In genomic region chr11:98773635-98774295, GRCm38 (mm10) we compare ENCODE assay signal across 8 mouse cellular contexts. TPM values are rescaled to one million over a fixed set of nuclear protein-coding genes. Genes with fewer than 3 reads are reported as not detected.
DNase-seq lines count a peak whose midpoint lies in the region; ATAC-seq and TF ChIP-seq lines count a peak whose summit lies in the region.

No protein-coding gene starts in this region.

- H3K27me3 ChIP-seq in heart, embryonic 14.5 days (ENCODE audit: control insufficient read depth, insufficient read depth, low read length) = no peaks in the 10 kb centered on the region
- H3K27me3 ChIP-seq in liver, embryonic 14.5 days (ENCODE audit: control insufficient read depth, insufficient read depth, low read length) = no peaks in the 10 kb centered on the region
- no peaks in the 10 kb centered on the region for H3K27me3 ChIP-seq in neural tube, embryonic 11.5 days (ENCODE audit: control insufficient read depth, insufficient read depth, low read length)
- H3K27me3 ChIP-seq in stomach, postnatal 0 days (ENCODE audit: control insufficient read depth, insufficient read depth, low read length) = no peaks in the 10 kb centered on the region

- peak overlapping the region; percentile 91 for H3K4me2 ChIP-seq in heart, embryonic 14.5 days (ENCODE audit: low read length)
- H3K4me2 ChIP-seq in liver, embryonic 14.5 days (ENCODE audit: low read depth) = peak overlapping the region; percentile 62
- peak overlapping the region; percentile 69 for H3K4me2 ChIP-seq in neural tube, embryonic 11.5 days (ENCODE audit: low read depth)
- peak overlapping the region; percentile 67 for H3K4me2 ChIP-seq in stomach, postnatal 0 days (replicated peaks; ENCODE audit: low read depth)

- 0 out of 2 replicates have a peak, but pooled peaks have one; percentile 8 for TF ChIP-seq CTCF in liver, embryonic 14.5 days (IDR thresholded peaks at IDR 0.05; ENCODE audit: low read depth)
- TF ChIP-seq CTCF in stomach, postnatal 0 days (IDR thresholded peaks at IDR 0.05; ENCODE audit: low read depth) = peak; percentile 38

- H3K36me3 ChIP-seq in heart, embryonic 14.5 days (ENCODE audit: control insufficient read depth, insufficient read depth, low read length) = peaks cover 34% of the 10 kb centered on the region
- no peaks in the 10 kb centered on the region for H3K36me3 ChIP-seq in liver, embryonic 14.5 days (replicated peaks; ENCODE audit: control insufficient read depth, insufficient read depth, low read depth)
- H3K36me3 ChIP-seq in neural tube, embryonic 11.5 days (ENCODE audit: control insufficient read depth, insufficient read depth, low read length) = no peaks in the 10 kb centered on the region
- H3K36me3 ChIP-seq in stomach, postnatal 0 days (ENCODE audit: control insufficient read depth, insufficient read depth, low read length) = peaks cover 22% of the 10 kb centered on the region; the same call in 1 of the 2 replicates

- under 1% methylated on average over 34 of the region's 37 CpGs for WGBS in heart, embryonic 14.5 days
- WGBS in liver, embryonic 14.5 days (ENCODE audit: insufficient replicate concordance) = under 1% methylated on average over 37 of the region's 37 CpGs
- 1% methylated on average over 37 of the region's 37 CpGs for WGBS in neural tube, embryonic 11.5 days
- 2% methylated on average over 37 of the region's 37 CpGs for WGBS in stomach, postnatal 0 days

- peak overlapping the region; percentile 89 for H3K4me3 ChIP-seq in brown adipose tissue, adult 24 weeks (ENCODE audit: insufficient read depth, low read depth, low read length)
- peak overlapping the region; percentile 57 to 60 for H3K4me3 ChIP-seq in heart, embryonic 14.5 days (ENCODE audit: control insufficient read depth in 1 of 2, insufficient read depth in 1 of 2, low read depth in 1 of 2, low read length in 2 of 2)
- peak overlapping the region in 1 of 2 experiments; percentile 33; a peak in 2 of 4 replicates for H3K4me3 ChIP-seq in liver, embryonic 14.5 days (ENCODE audit: insufficient read depth in 1 of 2, low read depth in 2 of 2, low read length in 2 of 2)
- H3K4me3 ChIP-seq in neural tube, embryonic 11.5 days (ENCODE audit: low read depth, low read length) = peak overlapping the region; percentile 30
- peak overlapping the region; percentile 59 for H3K4me3 ChIP-seq in stomach, postnatal 0 days (ENCODE audit: low read depth, low read length)

- peak overlapping the region; percentile 99 for H3K27ac ChIP-seq in brown adipose tissue, adult 24 weeks (replicated peaks; ENCODE audit: low read depth, low read length)
- H3K27ac ChIP-seq in heart, embryonic 14.5 days (replicated peaks in 1 of 2; ENCODE audit: control insufficient read depth in 1 of 2, insufficient read depth in 1 of 2, low read depth in 2 of 2, low read length in 2 of 2) = peak overlapping the region; percentile 97 to 98
- no peak overlapping the region; the same call in 1 of the 2 replicates for H3K27ac ChIP-seq in liver, embryonic 14.5 days
- no peak overlapping the region for H3K27ac ChIP-seq in neural tube, embryonic 11.5 days (ENCODE audit: low read depth, low read length)
- H3K27ac ChIP-seq in stomach, postnatal 0 days (replicated peaks) = peak overlapping the region; percentile 95

- H3K4me1 ChIP-seq in brown adipose tissue, adult 24 weeks (ENCODE audit: control insufficient read depth, insufficient read depth, insufficient read length, low read length) = peaks cover 28% of the 10 kb centered on the region
- peaks cover 58 to 82% of the 10 kb centered on the region in 2 experiments for H3K4me1 ChIP-seq in heart, embryonic 14.5 days (ENCODE audit: control insufficient read depth in 2 of 2, insufficient read depth in 2 of 2, low read length in 2 of 2)
- peaks cover 54 to 66% of the 10 kb centered on the region in 2 experiments for H3K4me1 ChIP-seq in liver, embryonic 14.5 days (replicated peaks; ENCODE audit: control insufficient read depth in 2 of 2, insufficient read depth in 2 of 2, low read length in 1 of 2)
- H3K4me1 ChIP-seq in neural tube, embryonic 11.5 days (ENCODE audit: control insufficient read depth, insufficient read depth, low read length) = peaks cover 28% of the 10 kb centered on the region
- H3K4me1 ChIP-seq in stomach, postnatal 0 days (replicated peaks; ENCODE audit: control insufficient read depth, insufficient read depth) = peaks cover 16% of the 10 kb centered on the region

- H3K9me3 ChIP-seq in heart, embryonic 14.5 days (ENCODE audit: control insufficient read depth, low read length) = no peaks in the 10 kb centered on the region
- no peaks in the 10 kb centered on the region for H3K9me3 ChIP-seq in liver, embryonic 14.5 days (ENCODE audit: control insufficient read depth, low read length)
- H3K9me3 ChIP-seq in neural tube, embryonic 11.5 days (ENCODE audit: control insufficient read depth, low read length) = no peaks in the 10 kb centered on the region
- H3K9me3 ChIP-seq in stomach, postnatal 0 days (ENCODE audit: control insufficient read depth, low read length) = no peaks in the 10 kb centered on the region

- no peak for TF ChIP-seq EP300 in liver, embryonic 14.5 days (IDR thresholded peaks at IDR 0.05; ENCODE audit: low read depth)
- peak; percentile 64 for TF ChIP-seq EP300 in stomach, postnatal 0 days (optimal IDR thresholded peaks at IDR 0.05)

- H3K9ac ChIP-seq in heart, embryonic 14.5 days (ENCODE audit: low read length) = peak overlapping the region; percentile 81
- H3K9ac ChIP-seq in liver, embryonic 14.5 days (replicated peaks) = peak overlapping the region; percentile 5; the same call in 1 of the 2 replicates
- peak overlapping the region; percentile 40; the same call in 1 of the 2 replicates for H3K9ac ChIP-seq in neural tube, embryonic 11.5 days (ENCODE audit: low read length)
- H3K9ac ChIP-seq in stomach, postnatal 0 days (ENCODE audit: low read length) = peak overlapping the region; percentile 82

- peak; percentile 97 for DNase-seq in CD4-positive, CD25-positive, alpha-beta regulatory T cell, adult 2 months (ENCODE audit: low read depth, low spot score)
- DNase-seq in fat pad, adult 2 months (ENCODE audit: extremely low read depth, low read depth, low spot score) = peak; percentile 96
- peak; percentile 100 for DNase-seq in kidney, postnatal 25 days
- peak; percentile 97 to 98 (median 98) for DNase-seq in liver, embryonic 14.5 days (ENCODE audit: low read depth in 3 of 3, low spot score in 3 of 3)
- DNase-seq in neural tube, embryonic 11.5 days (ENCODE audit: low spot score) = peak; percentile 92
- peak; percentile 100 for DNase-seq in stomach, postnatal 0 days (ENCODE audit: low spot score)

- ATAC-seq in heart, embryonic 14.5 days (ENCODE audit: insufficient number of reproducible peaks, insufficient read depth, low FRiP score, low read depth) = peak; percentile 76
- ATAC-seq in liver, embryonic 14.5 days (ENCODE audit: insufficient read depth) = peak; percentile 90
- ATAC-seq in neural tube, embryonic 11.5 days (ENCODE audit: insufficient read depth, low FRiP score, low TSS enrichment) = peak; percentile 78
- peak; percentile 84 for ATAC-seq in stomach, postnatal 0 days (ENCODE audit: low FRiP score, low TSS enrichment)

RNA-seq across cellular contexts. Expression of gene Nr1d1, which starts 1.4 kb away (rescaled TPM):
- polyA plus RNA-seq in brown adipose tissue, adult 24 weeks (2012; ENCODE audit: insufficient read depth, insufficient read length, missing spikeins) = 78.3 and 90.9 TPM in 2 replicates
- polyA plus RNA-seq in heart, embryonic 14.5 days (2014; fragmentation: Nextera tagmentation; extraction: Ambion mirVana) = 6.0 and 6.4 TPM in 2 replicates
- 0.54 and 0.65 TPM in 2 replicates for polyA plus RNA-seq in liver, embryonic 14.5 days (2012; rRNA removed)
- polyA plus RNA-seq in liver, embryonic 14.5 days (2014; fragmentation: Nextera tagmentation; extraction: Ambion mirVana) = 0.56 and 0.58 TPM in 2 replicates
- 1.5 and 1.9 TPM in 2 replicates for polyA plus RNA-seq in neural tube, embryonic 11.5 days (2014; fragmentation: Nextera tagmentation; extraction: Ambion mirVana)
- 7.5 and 7.9 TPM in 2 replicates for polyA plus RNA-seq in stomach, postnatal 0 days (2015; fragmentation: Nextera tagmentation; extraction: Ambion mirVana)

RNA-seq across cellular contexts. Expression of gene Msl1, which starts 21.6 kb away (rescaled TPM):
- polyA plus RNA-seq in brown adipose tissue, adult 24 weeks (2012; ENCODE audit: insufficient read depth, insufficient read length, missing spikeins) = 36.3 and 40.8 TPM in 2 replicates
- polyA plus RNA-seq in heart, embryonic 14.5 days (2014; fragmentation: Nextera tagmentation; extraction: Ambion mirVana) = 13.3 and 15.3 TPM in 2 replicates
- 11.5 and 15.8 TPM in 2 replicates for polyA plus RNA-seq in liver, embryonic 14.5 days (2012; rRNA removed)
- 4.5 and 4.9 TPM in 2 replicates for polyA plus RNA-seq in liver, embryonic 14.5 days (2014; fragmentation: Nextera tagmentation; extraction: Ambion mirVana)
- 24.1 and 24.2 TPM in 2 replicates for polyA plus RNA-seq in neural tube, embryonic 11.5 days (2014; fragmentation: Nextera tagmentation; extraction: Ambion mirVana)
- 11.3 and 13.8 TPM in 2 replicates for polyA plus RNA-seq in stomach, postnatal 0 days (2015; fragmentation: Nextera tagmentation; extraction: Ambion mirVana)

RNA-seq across cellular contexts. Expression of gene Casc3, which starts 30.9 kb away (rescaled TPM):
- polyA plus RNA-seq in brown adipose tissue, adult 24 weeks (2012; ENCODE audit: insufficient read depth, insufficient read length, missing spikeins) = 9.2 and 16.9 TPM in 2 replicates
- 22.6 and 22.9 TPM in 2 replicates for polyA plus RNA-seq in heart, embryonic 14.5 days (2014; fragmentation: Nextera tagmentation; extraction: Ambion mirVana)
- polyA plus RNA-seq in liver, embryonic 14.5 days (2012; rRNA removed) = 12.2 and 12.7 TPM in 2 replicates
- polyA plus RNA-seq in liver, embryonic 14.5 days (2014; fragmentation: Nextera tagmentation; extraction: Ambion mirVana) = 11.5 and 13.0 TPM in 2 replicates
- 55.4 and 59.4 TPM in 2 replicates for polyA plus RNA-seq in neural tube, embryonic 11.5 days (2014; fragmentation: Nextera tagmentation; extraction: Ambion mirVana)
- 12.4 and 14.8 TPM in 2 replicates for polyA plus RNA-seq in stomach, postnatal 0 days (2015; fragmentation: Nextera tagmentation; extraction: Ambion mirVana)

RNA-seq across cellular contexts. Expression of gene Thra, which starts 33.3 kb away (rescaled TPM):
- 64.4 and 82.3 TPM in 2 replicates for polyA plus RNA-seq in brown adipose tissue, adult 24 weeks (2012; ENCODE audit: insufficient read depth, insufficient read length, missing spikeins)
- polyA plus RNA-seq in heart, embryonic 14.5 days (2014; fragmentation: Nextera tagmentation; extraction: Ambion mirVana) = 45.3 and 55.6 TPM in 2 replicates
- polyA plus RNA-seq in liver, embryonic 14.5 days (2012; rRNA removed) = 14.6 and 15.6 TPM in 2 replicates
- polyA plus RNA-seq in liver, embryonic 14.5 days (2014; fragmentation: Nextera tagmentation; extraction: Ambion mirVana) = 8.3 and 10.0 TPM in 2 replicates
- 32.0 and 34.7 TPM in 2 replicates for polyA plus RNA-seq in neural tube, embryonic 11.5 days (2014; fragmentation: Nextera tagmentation; extraction: Ambion mirVana)
- polyA plus RNA-seq in stomach, postnatal 0 days (2015; fragmentation: Nextera tagmentation; extraction: Ambion mirVana) = 24.0 and 24.5 TPM in 2 replicates

RNA-seq across cellular contexts. Expression of gene Med24, which starts 44.5 kb away (rescaled TPM):
- 18.4 and 24.7 TPM in 2 replicates for polyA plus RNA-seq in brown adipose tissue, adult 24 weeks (2012; ENCODE audit: insufficient read depth, insufficient read length, missing spikeins)
- polyA plus RNA-seq in heart, embryonic 14.5 days (2014; fragmentation: Nextera tagmentation; extraction: Ambion mirVana) = 28.5 and 31.0 TPM in 2 replicates
- 25.0 and 29.6 TPM in 2 replicates for polyA plus RNA-seq in liver, embryonic 14.5 days (2012; rRNA removed)
- polyA plus RNA-seq in liver, embryonic 14.5 days (2014; fragmentation: Nextera tagmentation; extraction: Ambion mirVana) = 21.3 and 25.6 TPM in 2 replicates
- 67.6 and 74.5 TPM in 2 replicates for polyA plus RNA-seq in neural tube, embryonic 11.5 days (2014; fragmentation: Nextera tagmentation; extraction: Ambion mirVana)
- polyA plus RNA-seq in stomach, postnatal 0 days (2015; fragmentation: Nextera tagmentation; extraction: Ambion mirVana) = 16.5 and 18.7 TPM in 2 replicates

Comparison
In these comparisons a context has a peak if more than half of its experiments do, and no peak if none do; other contexts are left out.
1. H3K27ac ChIP-seq: peak in brown adipose tissue, adult 24 weeks (single experiment), heart, embryonic 14.5 days (2 of 2) and stomach, postnatal 0 days (single experiment); none in liver, embryonic 14.5 days (single experiment) and neural tube, embryonic 11.5 days (single experiment).
2. H3K9ac ChIP-seq: peak in every context shown above with its lines; median percentile 82 in stomach, postnatal 0 days; 81 in heart, embryonic 14.5 days; 40 in neural tube, embryonic 11.5 days; 5 in liver, embryonic 14.5 days.
3. Peak in every context shown above with its lines, with median percentiles within 50 percentile points of each other: DNase-seq, ATAC-seq and H3K4me2 ChIP-seq.